Mouse (Mus musculus): ENCODE measurements around the gene Add3. TPM values are rescaled to one million over a fixed set of nuclear protein-coding genes. Genes with fewer than 3 reads are reported as not detected.
A peak's percentile ranks its signal among the peaks of the same experiment; 100 is the strongest.

The Add3 gene
- total RNA-seq, 2 experiments from 2014 or later: 21.4 to 37.2 TPM

- ATAC-seq (replicated peaks; ENCODE audit: low FRiP score, low TSS enrichment, poor library complexity, severe bottlenecking): no peak
These were observed 118.7 kb downstream of the Add3 start for GRCm38 (mm10) chr19:53258740-53259506.

DNA sequence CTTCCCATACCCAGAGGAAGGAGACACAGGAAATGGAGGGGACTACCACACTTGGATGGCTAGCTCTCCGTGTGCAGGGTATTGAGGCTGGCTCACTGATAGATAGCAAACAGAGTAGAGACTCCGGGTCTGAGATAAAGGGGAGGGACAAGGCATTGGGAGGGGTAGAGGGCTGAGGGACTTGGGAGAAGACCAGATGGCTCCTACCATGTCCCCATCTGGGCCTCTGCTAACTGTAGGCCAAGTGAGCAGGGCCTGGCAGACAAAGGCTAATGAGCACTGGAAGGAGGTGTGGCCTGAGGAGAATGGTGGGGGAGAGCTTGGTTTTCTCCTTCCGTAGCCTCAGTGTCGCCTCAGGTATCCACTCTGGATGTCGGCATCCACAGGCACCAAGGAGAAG is 119.3 kb downstream of the Add3 start:
- peak; percentile 18 for ATAC-seq (replicated peaks; ENCODE audit: low FRiP score, low TSS enrichment, poor library complexity, severe bottlenecking)

DNA sequence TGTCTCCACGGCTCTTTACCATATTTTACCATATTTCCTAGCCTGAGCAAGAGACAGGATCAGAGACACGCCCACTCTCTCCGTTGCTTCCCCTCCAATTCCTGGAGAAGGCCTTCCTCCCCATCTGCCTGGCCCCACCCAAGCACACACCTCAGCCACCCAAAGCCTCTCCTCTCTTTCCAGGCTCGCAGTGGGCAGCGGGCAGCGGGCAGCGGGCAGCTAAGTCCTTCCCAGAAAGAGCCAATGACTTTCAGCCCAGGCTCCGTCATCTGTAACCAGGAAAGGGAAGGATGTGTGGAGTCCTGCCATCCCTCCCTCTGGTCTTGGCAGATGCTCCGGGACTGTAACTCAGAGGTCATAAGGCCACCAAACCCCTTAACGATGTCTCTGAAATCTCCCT is 120.0 kb downstream of the Add3 start:
- no peak for ATAC-seq (replicated peaks; ENCODE audit: low FRiP score, low TSS enrichment, poor library complexity, severe bottlenecking)

GRCm38 (mm10) chr19:53260828-53261227 is 120.6 kb downstream of the Add3 start:
- ATAC-seq (replicated peaks; ENCODE audit: low FRiP score, low TSS enrichment, poor library complexity, severe bottlenecking): no peak

GRCm38 (mm10) chr19:53262061-53262460 is 121.8 kb downstream of the Add3 start:
- no peak for ATAC-seq (replicated peaks; ENCODE audit: low FRiP score, low TSS enrichment, poor library complexity, severe bottlenecking)

DNA sequence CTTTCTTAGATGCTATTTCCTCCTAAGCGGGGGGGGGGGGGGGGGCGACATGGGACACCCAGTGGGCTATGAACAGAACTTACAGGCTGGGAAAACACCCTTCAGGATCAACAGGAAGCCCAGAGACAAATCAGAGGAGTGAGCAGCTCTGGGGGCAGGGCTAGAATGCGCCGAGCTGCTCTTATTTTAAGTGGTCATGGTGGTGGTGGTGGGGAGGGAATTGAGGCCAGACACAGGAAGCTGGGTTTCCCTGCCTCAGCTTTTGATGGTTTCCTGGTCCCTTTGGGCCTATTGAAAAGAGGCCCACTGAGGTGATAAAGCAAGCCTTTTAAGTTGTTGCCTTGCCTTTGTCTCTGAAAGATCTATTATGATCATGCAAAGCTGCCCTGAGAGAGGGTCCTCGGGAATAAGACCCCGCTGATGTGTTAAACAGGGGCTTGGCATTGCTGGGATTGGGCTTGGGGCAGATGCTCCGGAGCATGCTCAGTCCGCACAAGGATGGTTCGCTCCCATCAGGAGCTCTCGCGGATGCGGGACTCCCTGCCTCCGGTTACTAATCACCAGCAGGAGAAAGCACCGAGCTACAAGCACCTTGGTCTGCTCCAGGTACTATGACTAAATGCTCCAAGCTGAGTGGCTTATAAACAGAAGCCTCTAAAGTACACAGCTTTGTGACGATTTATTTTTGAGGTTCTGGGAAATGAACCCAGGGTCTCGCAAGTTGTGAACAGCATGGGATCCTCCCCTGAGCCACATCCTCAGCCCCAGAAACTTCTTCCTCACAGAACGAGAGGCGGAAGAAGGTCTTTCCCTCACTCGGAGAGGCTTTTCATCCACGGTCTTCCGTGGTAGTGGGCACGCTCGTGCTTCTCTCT is 123.9 kb downstream of the Add3 start:
- ATAC-seq (replicated peaks; ENCODE audit: low FRiP score, low TSS enrichment, poor library complexity, severe bottlenecking): no peak

- ATAC-seq (replicated peaks; ENCODE audit: low FRiP score, low TSS enrichment, poor library complexity, severe bottlenecking): no peak
These were observed 124.8 kb downstream of the Add3 start for GRCm38 (mm10) chr19:53264821-53265727.

GRCm38 (mm10) chr19:53267305-53267704 is 127.1 kb downstream of the Add3 start:
- ATAC-seq (replicated peaks; ENCODE audit: low FRiP score, low TSS enrichment, poor library complexity, severe bottlenecking): no peak

- no peak for ATAC-seq (replicated peaks; ENCODE audit: low FRiP score, low TSS enrichment, poor library complexity, severe bottlenecking)
These were observed 132.9 kb downstream of the Add3 start for GRCm38 (mm10) chr19:53273055-53273722.

- no peak for ATAC-seq (replicated peaks; ENCODE audit: low FRiP score, low TSS enrichment, poor library complexity, severe bottlenecking)
These were observed 133.7 kb downstream of the Add3 start for GRCm38 (mm10) chr19:53273781-53274428.

DNA sequence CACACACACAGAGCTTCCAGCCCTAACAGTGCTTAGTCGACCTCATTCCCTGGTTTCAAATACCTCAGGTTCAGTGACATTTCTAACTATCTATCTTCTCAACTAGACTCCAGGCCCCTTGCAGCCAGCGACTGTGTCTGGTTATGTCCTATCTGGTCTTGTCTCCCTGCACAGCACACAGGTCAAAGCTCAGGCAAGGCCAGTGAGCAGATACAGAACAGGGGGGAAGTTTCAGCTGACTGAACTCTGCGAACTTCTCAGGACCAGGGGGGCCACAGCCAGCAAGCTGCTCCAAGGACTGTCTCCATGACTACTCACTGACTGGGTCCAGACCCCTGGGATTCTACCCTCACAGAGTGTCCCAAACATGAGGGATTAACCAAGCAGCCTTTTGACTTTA is 135.0 kb downstream of the Add3 start:
- ATAC-seq (replicated peaks; ENCODE audit: low FRiP score, low TSS enrichment, poor library complexity, severe bottlenecking): no peak

- ATAC-seq (replicated peaks; ENCODE audit: low FRiP score, low TSS enrichment, poor library complexity, severe bottlenecking): no peak
These were observed 136.9 kb downstream of the Add3 start for GRCm38 (mm10) chr19:53276902-53277707.

GRCm38 (mm10) chr19:53278491-53279415 is 138.5 kb downstream of the Add3 start:
- ATAC-seq (replicated peaks; ENCODE audit: low FRiP score, low TSS enrichment, poor library complexity, severe bottlenecking): no peak

DNA sequence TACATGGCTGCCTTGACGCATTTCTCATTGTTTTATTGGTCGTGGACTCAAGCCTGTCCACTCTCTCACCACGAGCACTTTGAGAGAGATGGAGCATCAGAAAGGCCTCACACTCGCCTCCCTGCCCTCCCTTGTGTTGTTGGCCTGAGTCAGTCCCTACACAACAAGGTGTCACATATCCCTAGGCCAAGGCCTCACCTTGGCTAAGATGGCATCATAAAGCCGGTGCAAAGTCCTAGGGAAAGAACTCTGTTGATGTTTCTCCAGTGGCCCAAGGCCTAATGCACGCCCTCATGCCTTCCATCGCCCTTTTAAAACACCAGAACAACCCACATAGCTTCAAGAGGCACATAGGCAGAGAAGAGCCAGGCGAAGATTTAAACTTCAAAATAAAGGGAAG is 140.0 kb downstream of the Add3 start:
- no peak for ATAC-seq (replicated peaks; ENCODE audit: low FRiP score, low TSS enrichment, poor library complexity, severe bottlenecking)

DNA sequence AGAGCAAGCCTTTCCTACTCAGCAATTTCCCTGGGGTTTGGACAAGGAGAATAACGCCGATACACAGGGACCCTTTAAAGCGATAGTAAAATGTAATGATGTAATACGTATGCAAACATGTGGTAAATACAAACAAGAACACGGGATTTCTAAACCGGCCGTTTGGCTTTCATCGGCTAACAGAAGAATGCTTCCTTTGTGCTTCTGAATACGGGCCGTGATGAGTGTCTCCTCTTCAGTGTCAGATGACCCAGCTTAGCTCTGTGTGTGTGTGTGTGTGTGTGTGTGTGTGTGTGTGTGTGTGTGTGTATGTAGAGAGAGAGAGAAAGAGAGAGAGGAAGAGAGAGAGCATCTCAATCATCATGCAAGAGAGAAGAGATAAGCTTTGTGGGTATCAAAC is 142.3 kb downstream of the Add3 start:
- no peak for ATAC-seq (replicated peaks; ENCODE audit: low FRiP score, low TSS enrichment, poor library complexity, severe bottlenecking)

GRCm38 (mm10) chr19:53283742-53284141 is 143.5 kb downstream of the Add3 start:
- ATAC-seq (replicated peaks; ENCODE audit: low FRiP score, low TSS enrichment, poor library complexity, severe bottlenecking): no peak

Measured in megakaryocyte-erythroid progenitor cell, adult 5-6 weeks (primary cell).